Mouse (Mus musculus): ENCODE results near the gene Igfbp2. TPM values are rescaled to one million over a fixed set of nuclear protein-coding genes. Genes with fewer than 3 reads are reported as not detected.

Igfbp2 gene
- polyA plus RNA-seq, 1 experiment: 537 TPM

GRCm38 (mm10) chr1:72839791-72840190 lies 15.5 kb downstream of the Igfbp2 start:
- H3K9me3 ChIP-seq (replicated peaks; ENCODE audit: control insufficient read depth, insufficient read depth, low read length, poor library complexity, severe bottlenecking): no peaks in the 10 kb centered on the region
- H3K9ac ChIP-seq (ENCODE audit: low read depth, poor library complexity, severe bottlenecking): no peak overlapping the region
- TF ChIP-seq EP300 (IDR thresholded peaks at IDR 0.05; ENCODE audit: insufficient read depth, low read depth, low read length) (no peak), POLR2A (IDR thresholded peaks at IDR 0.05; ENCODE audit: insufficient read depth, low read length) (no peak), CTCF (IDR thresholded peaks at IDR 0.05; ENCODE audit: low read depth, low read length) (no peak)
- H3K36me3 ChIP-seq (ENCODE audit: control insufficient read depth, insufficient read depth, low read length, poor library complexity, severe bottlenecking): peaks cover 17% of the 10 kb centered on the region
- no peak overlapping the region for H3K27ac ChIP-seq (ENCODE audit: insufficient read depth, low read length)
- H3K4me1 ChIP-seq (ENCODE audit: control insufficient read depth, insufficient read depth, low read length): no peaks in the 10 kb centered on the region
- no peaks in the 10 kb centered on the region for H3K27me3 ChIP-seq (ENCODE audit: control insufficient read depth, insufficient read depth, low read length, poor library complexity, severe bottlenecking)
- H3K4me3 ChIP-seq (ENCODE audit: low read depth, low read length): no peak overlapping the region

DNA sequence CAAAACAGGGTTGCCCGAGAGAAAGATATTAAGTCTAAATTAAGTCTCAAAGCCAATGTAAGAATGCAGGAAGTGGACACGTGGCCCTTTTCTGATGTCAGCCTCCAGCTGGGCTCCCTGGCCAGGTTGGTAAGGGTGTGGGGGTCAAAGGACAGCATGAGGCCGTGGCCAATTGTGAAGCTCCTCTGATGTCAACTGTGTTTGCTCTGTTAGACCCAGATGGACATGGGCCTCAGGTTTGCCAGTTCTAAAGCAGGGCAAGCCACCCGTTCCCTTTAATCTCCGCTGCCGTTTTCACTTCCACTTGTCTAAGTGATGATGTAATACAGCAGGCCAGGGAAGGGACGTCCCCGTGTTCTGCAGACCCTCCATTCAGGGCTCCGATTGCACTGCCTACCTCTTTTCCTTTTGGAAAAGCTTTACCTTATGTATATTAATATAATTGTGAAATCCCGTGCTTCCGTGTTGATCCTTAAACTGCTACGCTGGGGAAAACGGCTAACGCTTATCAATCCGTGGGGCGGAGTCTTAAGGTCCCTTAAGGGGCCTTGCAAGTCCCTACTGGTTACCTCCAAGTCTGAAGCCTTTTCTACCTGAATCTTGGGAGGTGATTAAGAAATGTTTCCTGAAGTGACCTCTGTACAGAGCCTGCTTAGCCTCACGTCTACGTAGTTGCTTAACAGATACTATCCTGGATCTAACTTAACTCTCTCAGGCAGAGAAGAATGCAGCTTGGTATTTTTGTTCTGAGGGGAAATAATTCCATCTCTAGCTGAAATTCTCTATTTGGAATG lies 18.6 kb downstream of the Igfbp2 start:
- Histone ChIP-seq H3K27ac (ENCODE audit: insufficient read depth, low read length) (no peak overlapping the region), H3K36me3 (ENCODE audit: control insufficient read depth, insufficient read depth, low read length, poor library complexity, severe bottlenecking) (peaks cover 2% of the 10 kb centered on the region; the same call in 1 of the 2 replicates), H3K9ac (ENCODE audit: low read depth, poor library complexity, severe bottlenecking) (no peak overlapping the region), H3K9me3 (replicated peaks; ENCODE audit: control insufficient read depth, insufficient read depth, low read length, poor library complexity, severe bottlenecking) (no peaks in the 10 kb centered on the region), H3K4me1 (ENCODE audit: control insufficient read depth, insufficient read depth, low read length) (peaks cover 2% of the 10 kb centered on the region), H3K27me3 (ENCODE audit: control insufficient read depth, insufficient read depth, low read length, poor library complexity, severe bottlenecking) (no peaks in the 10 kb centered on the region), H3K4me3 (ENCODE audit: low read depth, low read length) (no peak overlapping the region)
- TF ChIP-seq EP300 (IDR thresholded peaks at IDR 0.05; ENCODE audit: insufficient read depth, low read depth, low read length) (no peak), CTCF (IDR thresholded peaks at IDR 0.05; ENCODE audit: low read depth, low read length) (no peak), POLR2A (IDR thresholded peaks at IDR 0.05; ENCODE audit: insufficient read depth, low read length) (no peak)

GRCm38 (mm10) chr1:72844675-72845074 lies 20.4 kb downstream of the Igfbp2 start:
- no peak overlapping the region for H3K9ac ChIP-seq (ENCODE audit: low read depth, poor library complexity, severe bottlenecking)
- H3K9me3 ChIP-seq (replicated peaks; ENCODE audit: control insufficient read depth, insufficient read depth, low read length, poor library complexity, severe bottlenecking): no peaks in the 10 kb centered on the region
- H3K4me1 ChIP-seq (ENCODE audit: control insufficient read depth, insufficient read depth, low read length): peaks cover 2% of the 10 kb centered on the region
- H3K27ac ChIP-seq (ENCODE audit: insufficient read depth, low read length): no peak overlapping the region
- H3K36me3 ChIP-seq (ENCODE audit: control insufficient read depth, insufficient read depth, low read length, poor library complexity, severe bottlenecking): peaks cover 5% of the 10 kb centered on the region
- H3K4me3 ChIP-seq (ENCODE audit: low read depth, low read length): no peak overlapping the region
- TF ChIP-seq POLR2A (IDR thresholded peaks at IDR 0.05; ENCODE audit: insufficient read depth, low read length) (no peak), EP300 (IDR thresholded peaks at IDR 0.05; ENCODE audit: insufficient read depth, low read depth, low read length) (no peak), CTCF (IDR thresholded peaks at IDR 0.05; ENCODE audit: low read depth, low read length) (no peak)
- no peaks in the 10 kb centered on the region for H3K27me3 ChIP-seq (ENCODE audit: control insufficient read depth, insufficient read depth, low read length, poor library complexity, severe bottlenecking)

GRCm38 (mm10) chr1:72847849-72848380 lies 23.6 kb downstream of the Igfbp2 start:
- no peaks in the 10 kb centered on the region for H3K9me3 ChIP-seq (replicated peaks; ENCODE audit: control insufficient read depth, insufficient read depth, low read length, poor library complexity, severe bottlenecking)
- no peak overlapping the region for H3K9ac ChIP-seq (ENCODE audit: low read depth, poor library complexity, severe bottlenecking)
- peaks cover 2% of the 10 kb centered on the region for H3K4me1 ChIP-seq (ENCODE audit: control insufficient read depth, insufficient read depth, low read length)
- no peaks in the 10 kb centered on the region for H3K27me3 ChIP-seq (ENCODE audit: control insufficient read depth, insufficient read depth, low read length, poor library complexity, severe bottlenecking)
- peaks cover 8% of the 10 kb centered on the region for H3K36me3 ChIP-seq (ENCODE audit: control insufficient read depth, insufficient read depth, low read length, poor library complexity, severe bottlenecking)
- no peak overlapping the region for H3K4me3 ChIP-seq (ENCODE audit: low read depth, low read length)
- H3K27ac ChIP-seq (ENCODE audit: insufficient read depth, low read length): no peak overlapping the region
- TF ChIP-seq EP300 (IDR thresholded peaks at IDR 0.05; ENCODE audit: insufficient read depth, low read depth, low read length) (no peak), CTCF (IDR thresholded peaks at IDR 0.05; ENCODE audit: low read depth, low read length) (no peak), POLR2A (IDR thresholded peaks at IDR 0.05; ENCODE audit: insufficient read depth, low read length) (no peak)

DNA sequence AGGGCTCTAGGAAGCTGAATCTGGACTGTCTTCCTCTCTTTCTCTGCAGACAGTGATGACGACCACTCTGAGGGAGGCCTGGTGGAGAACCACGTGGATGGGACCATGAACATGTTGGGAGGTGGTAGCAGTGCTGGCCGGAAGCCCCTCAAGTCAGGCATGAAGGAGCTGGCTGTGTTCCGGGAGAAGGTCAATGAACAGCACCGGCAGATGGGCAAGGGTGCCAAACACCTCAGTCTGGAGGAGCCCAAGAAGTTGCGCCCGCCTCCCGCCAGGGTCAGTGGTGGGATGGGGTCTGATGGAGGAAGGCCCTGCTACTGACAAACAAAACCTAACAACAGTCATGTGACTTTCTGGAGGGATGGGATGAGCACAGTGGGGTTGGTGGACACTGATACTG lies 24.7 kb downstream of the Igfbp2 start:
- Histone ChIP-seq H3K27me3 (ENCODE audit: control insufficient read depth, insufficient read depth, low read length, poor library complexity, severe bottlenecking) (no peaks in the 10 kb centered on the region), H3K9me3 (replicated peaks; ENCODE audit: control insufficient read depth, insufficient read depth, low read length, poor library complexity, severe bottlenecking) (no peaks in the 10 kb centered on the region), H3K4me1 (ENCODE audit: control insufficient read depth, insufficient read depth, low read length) (peaks cover 2% of the 10 kb centered on the region), H3K27ac (ENCODE audit: insufficient read depth, low read length) (no peak overlapping the region), H3K4me3 (ENCODE audit: low read depth, low read length) (no peak overlapping the region), H3K36me3 (ENCODE audit: control insufficient read depth, insufficient read depth, low read length, poor library complexity, severe bottlenecking) (peaks cover 8% of the 10 kb centered on the region; the same call in 1 of the 2 replicates), H3K9ac (ENCODE audit: low read depth, poor library complexity, severe bottlenecking) (no peak overlapping the region)
- no peak for TF ChIP-seq EP300 (IDR thresholded peaks at IDR 0.05; ENCODE audit: insufficient read depth, low read depth, low read length)
- TF ChIP-seq CTCF (IDR thresholded peaks at IDR 0.05; ENCODE audit: low read depth, low read length): no peak
- TF ChIP-seq POLR2A (IDR thresholded peaks at IDR 0.05; ENCODE audit: insufficient read depth, low read length): no peak

DNA sequence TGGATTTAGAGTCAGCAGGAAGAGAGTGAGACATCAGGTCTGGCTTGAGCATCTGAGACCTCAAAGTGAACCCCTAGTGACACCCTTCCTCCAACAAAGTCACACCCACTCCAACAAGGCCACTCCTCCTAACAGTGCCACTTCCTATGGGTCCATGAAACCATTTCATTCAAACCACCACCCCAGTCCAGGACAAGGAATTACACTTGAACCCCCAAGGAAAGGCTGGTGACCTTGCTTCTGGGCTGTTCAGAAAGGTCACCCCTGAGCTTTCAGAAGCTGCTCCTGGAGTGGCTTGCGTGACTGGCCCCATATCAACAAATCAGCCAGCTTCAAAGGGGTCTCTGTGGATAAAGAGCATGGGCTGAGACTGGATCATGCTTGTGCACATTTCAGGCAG lies 29.5 kb downstream of the Igfbp2 start:
- no peaks in the 10 kb centered on the region for H3K27me3 ChIP-seq (ENCODE audit: control insufficient read depth, insufficient read depth, low read length, poor library complexity, severe bottlenecking)
- no peaks in the 10 kb centered on the region for H3K9me3 ChIP-seq (replicated peaks; ENCODE audit: control insufficient read depth, insufficient read depth, low read length, poor library complexity, severe bottlenecking)
- H3K4me1 ChIP-seq (ENCODE audit: control insufficient read depth, insufficient read depth, low read length): no peaks in the 10 kb centered on the region
- H3K36me3 ChIP-seq (ENCODE audit: control insufficient read depth, insufficient read depth, low read length, poor library complexity, severe bottlenecking): peaks cover 8% of the 10 kb centered on the region; the same call in 1 of the 2 replicates
- H3K4me3 ChIP-seq (ENCODE audit: low read depth, low read length): no peak overlapping the region
- TF ChIP-seq POLR2A (IDR thresholded peaks at IDR 0.05; ENCODE audit: insufficient read depth, low read length) (no peak), EP300 (IDR thresholded peaks at IDR 0.05; ENCODE audit: insufficient read depth, low read depth, low read length) (no peak)
- H3K27ac ChIP-seq (ENCODE audit: insufficient read depth, low read length): no peak overlapping the region
- no peak overlapping the region for H3K9ac ChIP-seq (ENCODE audit: low read depth, poor library complexity, severe bottlenecking)
